ENCODE assay signal across 29 mouse cellular contexts in the genomic region with DNA sequence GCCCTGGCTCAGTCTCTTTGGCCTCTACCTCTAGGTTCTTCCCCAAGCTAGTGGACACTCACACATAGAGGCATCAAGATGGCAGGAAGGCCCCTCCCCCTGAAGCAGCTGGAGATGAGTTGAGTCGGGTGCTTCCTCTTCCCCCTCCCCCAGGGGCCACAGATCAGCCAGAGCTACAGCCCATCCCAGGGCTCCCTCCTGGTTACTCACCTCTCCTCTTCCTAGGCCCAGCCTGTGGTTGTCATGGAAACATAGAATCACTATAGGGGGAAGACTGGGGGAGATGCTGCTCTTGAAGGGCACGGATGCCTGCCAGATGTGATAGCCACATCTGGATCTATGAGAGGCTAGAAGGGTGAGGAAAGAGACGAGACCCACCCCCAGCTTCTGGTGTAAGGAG. TPM values are rescaled to one million over a fixed set of nuclear protein-coding genes. Genes with fewer than 3 reads are reported as not detected.
"Had no signal": no experiment of that assay in that cellular context is flagged by ENCODE, and none has a peak within 500 bp of the region (broad histone marks: within the 10 kb centered on the region; RNA-seq: fewer than 3 reads in every experiment).

No protein-coding gene starts in this region.

- H3K27ac ChIP-seq: kidney, postnatal 0 days; layer of hippocampus, adult 2 months; left cerebral cortex, adult 2 months; limb, embryonic 10.5 days; limb, embryonic 13.5 days; liver, embryonic 13.5 days; midbrain, embryonic 15.5 days; neural tube, embryonic 13.5 days had no signal

- DNase-seq: kidney, adult 18-20 months; layer of hippocampus, adult 9-11 months; liver; liver, embryonic 13.5 days; lung, adult 2 months; lung, postnatal 14 days; lung, postnatal 4 days; thymus, adult 18-20 months; thymus, postnatal 36 days had no signal

- H3K4me3 ChIP-seq: layer of hippocampus, adult 2 months; left cerebral cortex, adult 2 months; limb, embryonic 10.5 days; limb, embryonic 13.5 days; liver, embryonic 13.5 days; midbrain, embryonic 15.5 days; myocyte; neural tube, embryonic 13.5 days had no signal

- H3K36me3 ChIP-seq: limb, embryonic 10.5 days; limb, embryonic 13.5 days; liver, embryonic 13.5 days; midbrain, embryonic 15.5 days; neural tube, embryonic 13.5 days had no signal

- H3K9me3 ChIP-seq: limb, embryonic 10.5 days; limb, embryonic 13.5 days; liver, embryonic 13.5 days; midbrain, embryonic 15.5 days; neural tube, embryonic 13.5 days had no signal

- H3K4me2 ChIP-seq: limb, embryonic 13.5 days; liver, embryonic 13.5 days; midbrain, embryonic 15.5 days; neural tube, embryonic 13.5 days had no signal

- H3K9ac ChIP-seq: limb, embryonic 13.5 days; liver, embryonic 13.5 days; midbrain, embryonic 15.5 days; neural tube, embryonic 13.5 days had no signal

RNA-seq across cellular contexts. Expression of a gene that starts 3.6 kb away (rescaled TPM):
- total RNA-seq: megakaryocyte progenitor cell, adult 5-6 weeks; megakaryocyte-erythroid progenitor cell, adult 5-6 weeks; neutrophil, adult 5-6 weeks had no signal

RNA-seq across cellular contexts. Expression of a gene that starts 3.7 kb away (rescaled TPM):
- total RNA-seq: megakaryocyte progenitor cell, adult 5-6 weeks; megakaryocyte-erythroid progenitor cell, adult 5-6 weeks; monocyte, adult 5-6 weeks; neutrophil, adult 5-6 weeks had no signal
- polyA plus RNA-seq: intestine, embryonic 16.5 days; kidney, embryonic 14.5 days; limb, embryonic 10.5 days; limb, embryonic 13.5 days; liver, embryonic 13.5 days; liver, embryonic 16.5 days; lung, adult 2 months; lung, embryonic 16.5 days; small intestine, adult 2 months; spleen, adult 2 months; stomach, embryonic 16.5 days; testis, adult 2 months had no signal

RNA-seq across cellular contexts. Expression of a gene that starts 25.7 kb away (rescaled TPM):
- total RNA-seq: megakaryocyte progenitor cell, adult 5-6 weeks; megakaryocyte-erythroid progenitor cell, adult 5-6 weeks; monocyte, adult 5-6 weeks; neutrophil, adult 5-6 weeks had no signal
